Mouse (Mus musculus): ENCODE data around the gene Adssl1.

The Adssl1 gene

DNA sequence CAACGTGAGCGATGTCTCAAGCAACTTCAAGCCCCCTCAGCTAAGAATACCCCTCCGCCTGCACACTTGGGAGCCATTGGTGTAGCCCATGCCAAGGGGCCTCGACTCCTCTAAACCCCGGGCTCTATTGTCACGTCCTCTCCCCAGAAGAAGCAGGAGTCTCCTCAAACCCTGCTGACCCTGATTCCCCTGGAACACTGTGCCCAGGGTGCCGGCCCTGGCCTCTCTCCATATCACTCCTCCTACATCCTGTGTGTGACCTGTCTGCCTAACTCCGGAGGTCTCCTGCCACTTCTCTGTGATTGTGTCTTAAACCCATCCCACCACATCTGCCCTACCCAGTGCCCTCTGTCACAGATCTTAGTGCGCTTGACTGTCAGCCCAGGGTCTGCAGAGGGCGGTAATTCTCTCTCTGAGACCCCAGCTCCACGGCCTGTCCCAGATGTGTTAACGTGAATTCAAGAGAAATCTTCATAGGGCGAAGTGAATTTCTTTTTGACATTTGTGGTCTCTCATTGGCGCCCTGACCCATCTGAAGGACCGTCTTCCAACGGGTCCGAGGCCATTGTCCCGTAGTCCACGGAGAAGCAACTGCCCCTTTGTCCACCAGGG is 58.2 kb downstream of the Adssl1 start:
- no peak for DNase-seq (ENCODE audit: low spot score)

DNA sequence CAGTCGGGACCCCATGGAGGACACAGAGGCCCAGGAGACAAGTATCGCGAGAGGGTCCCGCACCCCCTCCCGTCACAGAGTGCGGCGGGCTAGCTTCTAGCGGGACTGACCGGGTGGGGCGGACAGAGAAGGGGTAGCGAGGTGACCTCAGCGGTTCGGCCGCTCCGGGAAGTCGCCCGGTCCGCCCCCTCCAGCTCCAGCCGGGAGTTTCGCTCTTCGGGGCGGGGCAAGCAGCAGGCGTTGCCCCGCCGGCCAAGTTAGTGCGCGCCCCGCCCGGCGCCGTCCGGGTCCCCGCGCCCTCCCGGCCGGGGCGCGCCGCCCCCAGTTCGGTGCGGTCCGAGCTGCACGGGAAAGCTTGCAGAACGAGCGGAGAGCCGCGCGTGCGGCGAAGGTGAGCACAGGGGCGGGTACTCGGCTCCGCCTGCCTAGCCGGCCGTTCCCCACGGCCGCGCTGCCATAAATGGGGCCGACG is 58.7 kb downstream of the Adssl1 start, which contains the start of gene Zbtb42:
Gene Zbtb42, plus strand, starts transcription at position 274 of the 472 bp plus-strand sequence.
- DNase-seq (ENCODE audit: low spot score): peak; percentile 83

DNA sequence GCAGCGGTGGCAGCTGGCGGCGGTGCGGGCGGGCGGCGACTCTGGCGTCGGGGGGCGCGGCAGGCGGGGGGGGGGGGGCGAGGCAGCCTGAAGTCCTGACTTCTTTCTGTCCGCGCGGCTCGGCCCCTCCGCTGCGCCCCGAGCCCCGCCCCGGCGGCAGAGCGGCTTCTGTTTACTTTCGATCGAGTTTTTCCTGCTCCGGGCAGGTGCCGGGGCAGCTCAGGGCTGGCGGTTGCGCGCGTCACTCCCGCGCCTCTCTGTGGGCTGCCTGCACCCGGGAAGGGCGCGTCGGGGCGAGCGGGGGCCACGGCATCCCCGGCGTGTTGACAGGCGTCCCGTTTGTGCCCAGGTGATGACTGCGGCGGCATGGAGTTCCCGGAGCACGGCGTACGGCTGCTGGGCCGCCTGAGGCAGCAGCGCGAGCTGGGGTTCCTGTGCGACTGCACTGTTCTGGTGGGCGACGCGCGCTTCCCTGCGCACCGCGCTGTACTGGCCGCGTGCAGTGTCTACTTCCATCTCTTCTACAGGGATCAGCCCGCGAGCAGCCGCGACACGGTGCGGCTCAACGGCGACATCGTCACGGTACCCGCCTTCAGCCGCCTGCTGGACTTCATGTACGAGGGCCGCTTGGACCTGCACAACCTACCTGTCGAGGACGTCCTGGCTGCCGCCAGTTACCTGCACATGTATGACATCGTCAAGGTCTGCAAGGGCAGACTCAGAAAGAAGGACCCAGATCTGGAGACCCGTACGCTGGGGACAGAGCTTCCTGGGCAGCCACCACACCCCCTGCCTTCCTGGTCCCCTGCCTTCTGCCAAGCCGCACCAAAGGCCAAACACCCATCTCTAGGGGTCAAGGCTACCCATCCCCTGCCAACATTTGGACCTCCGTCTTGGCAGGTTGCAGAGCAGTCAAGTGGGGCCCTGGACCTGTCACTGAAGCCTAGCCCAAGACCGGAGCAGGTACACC is 59.5 kb downstream of the Adssl1 start:
- peak; percentile 26 for DNase-seq (ENCODE audit: low spot score)

DNA sequence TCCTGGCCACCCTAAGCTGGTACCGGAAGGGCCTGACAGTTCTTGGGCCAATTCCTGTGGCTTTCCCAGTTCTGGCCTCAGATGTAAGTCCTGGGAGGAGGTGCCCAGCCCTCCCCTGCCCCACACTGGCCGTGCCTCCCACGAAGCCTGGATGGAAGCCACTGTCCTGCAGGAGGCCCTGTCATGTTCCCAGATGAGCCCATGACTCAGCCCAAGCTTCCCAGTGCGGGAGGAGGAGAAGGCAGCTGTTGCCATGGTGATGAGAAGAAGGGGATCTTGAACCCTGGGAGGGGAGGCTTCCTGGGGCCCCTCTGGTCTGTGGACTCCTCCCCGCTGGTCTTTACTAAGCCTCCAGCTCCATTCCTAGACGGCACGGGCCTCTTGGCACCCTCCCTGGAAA is 63.5 kb downstream of the Adssl1 start:
- no peak for DNase-seq (ENCODE audit: low spot score)

DNA sequence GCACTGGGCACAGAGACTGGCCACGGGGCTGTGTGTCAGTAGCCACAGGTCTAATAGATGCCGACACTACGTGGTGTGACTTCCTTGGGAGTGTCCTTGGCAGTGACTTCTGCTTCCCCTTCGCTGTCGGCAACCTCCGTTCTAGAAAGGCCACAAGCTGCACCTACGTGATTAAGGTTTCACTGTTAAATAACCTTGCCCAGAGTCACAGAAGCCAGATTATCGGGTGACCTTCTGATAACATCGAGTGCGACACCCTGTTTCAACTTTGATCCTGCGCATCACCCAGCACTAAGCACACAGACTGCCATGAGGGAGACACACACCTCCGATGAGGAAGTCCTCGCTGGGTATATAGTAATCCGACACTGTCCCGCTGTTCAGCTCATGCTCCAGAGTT is 68.6 kb downstream of the Adssl1 start:
- DNase-seq (ENCODE audit: low spot score): no peak
